Mouse (Mus musculus): Measurements from ENCODE around the gene Insrr.

- TF ChIP-seq CTCF (conservative IDR thresholded peaks at IDR 0.05; ENCODE audit: low read length) (no peak), POU5F1 (IDR thresholded peaks at IDR 0.05; ENCODE audit: borderline replicate concordance, low read length) (no peak), NANOG (IDR thresholded peaks at IDR 0.05; ENCODE audit: borderline replicate concordance, low read length) (no peak)
Measured at GRCm38 (mm10) chr3:87764506-87764905, 32.2 kb upstream of the Insrr start.

All from E14TG2a.4 (cell line).